Mouse (Mus musculus) heart, postnatal 36 days (tissue): Measurements from ENCODE around the gene Wdr1. TPM values are rescaled to one million over a fixed set of nuclear protein-coding genes. Genes with fewer than 3 reads are reported as not detected.
"Not testable (repeated sequence)": the region's sequence is repeated elsewhere in the genome, so short reads cannot be mapped to it uniquely, and the experiment has no call there.

Source experiments
- DNase-seq, 2 experiments: peaks; one replicate each; pipeline ENCODE4 v3.0.0; 2021 to 2022
- intact Hi-C: fragments of 180-260 bp; cut with DNase I; formaldehyde crosslinking; loops from one replicate; pipeline ENCODE4 v1.15.1; 2025
- total RNA-seq, 2 experiments: library from RNA; stranded (reverse); gene quantifications; 2 replicates each; pipeline ENCODE4 v1.2.3; 2021

The Wdr1 gene
- total RNA-seq, 2 experiments from 2014 or later, result 111 to 113 TPM

- intact Hi-C loops, result no loop called here
- DNase-seq, result no peak
Measured at GRCm38 (mm10) chr5:38500043-38500442, 63.0 kb downstream of the Wdr1 start.

DNA sequence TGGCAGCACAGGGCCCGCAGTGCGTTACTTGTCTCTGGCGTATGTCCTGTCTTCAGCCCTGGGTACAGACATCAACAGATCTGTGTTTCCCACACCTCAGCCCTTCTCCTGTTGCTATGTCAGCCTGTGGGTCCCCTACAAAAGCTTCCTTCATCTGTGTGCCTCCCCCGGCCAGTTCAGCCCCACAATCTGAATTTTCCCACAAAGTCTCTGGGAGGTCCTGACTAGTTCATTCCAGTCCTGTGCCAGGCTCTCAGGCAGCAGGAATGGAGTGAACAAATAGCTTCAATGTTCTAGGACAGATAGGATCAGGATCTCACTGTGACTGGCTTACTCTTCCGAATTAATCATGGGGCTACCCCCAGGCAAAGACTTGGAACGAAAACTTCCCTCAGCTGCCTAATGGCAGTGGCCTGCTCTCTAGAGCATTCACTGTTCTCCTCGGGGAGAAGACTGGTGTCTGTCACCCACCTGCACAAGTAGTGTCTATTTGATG, 63.7 kb downstream of the Wdr1 start:
- no peak for DNase-seq
- intact Hi-C loops, result no loop called here

DNA sequence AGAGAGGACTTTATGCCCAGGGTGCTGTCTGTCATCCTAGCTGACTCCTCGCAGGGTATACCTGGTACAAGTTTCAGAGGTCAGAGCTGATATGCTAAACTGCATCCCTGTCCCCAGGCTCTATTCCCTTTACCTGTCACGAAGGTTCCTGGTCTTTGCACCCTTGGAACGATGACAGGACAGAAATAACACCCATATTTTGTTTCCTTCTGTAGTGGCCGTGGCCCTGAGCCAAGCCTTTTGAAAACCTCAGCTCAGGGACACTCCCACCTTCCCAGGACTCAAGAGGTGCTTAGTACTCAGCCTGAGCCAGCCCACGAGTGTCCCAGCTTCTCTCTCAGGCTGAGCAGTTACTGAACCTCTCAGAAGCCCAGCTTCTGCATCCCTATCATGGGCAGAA, 64.5 kb downstream of the Wdr1 start:
- intact Hi-C loops, result no loop called here
- no peak for DNase-seq

- intact Hi-C loops, result no loop called here
Measured at GRCm38 (mm10) chr5:38496491-38497057, 66.4 kb downstream of the Wdr1 start.

GRCm38 (mm10) chr5:38493890-38494289, 69.1 kb downstream of the Wdr1 start:
- intact Hi-C loops, result no loop called here
- DNase-seq, result no peak

More at GRCm38 (mm10) chr5:38496491-38497057, 66.4 kb downstream of the Wdr1 start:
- DNase-seq, result no peak

GRCm38 (mm10) chr5:38491763-38492162, 71.3 kb downstream of the Wdr1 start:
- intact Hi-C loops, result no loop called here
- no peak for DNase-seq

DNA sequence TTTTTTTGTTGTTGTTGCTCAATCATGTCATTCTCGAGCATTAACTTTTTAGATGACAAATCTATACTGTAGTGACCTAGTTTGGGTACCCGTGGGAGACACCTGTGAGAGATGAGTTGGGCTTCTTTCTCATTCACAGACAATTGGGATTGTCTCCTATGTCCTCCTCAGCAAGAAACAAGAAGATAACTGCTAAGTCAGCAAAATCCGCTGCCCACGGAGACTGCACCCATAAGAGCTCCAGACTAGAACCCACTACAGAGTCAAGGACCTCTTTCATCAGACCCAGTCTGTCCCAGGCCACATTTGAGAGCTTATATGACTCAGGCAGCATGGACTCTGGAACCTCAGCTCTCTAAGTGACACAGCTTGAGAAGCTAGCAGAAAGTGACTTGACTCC, 73.3 kb downstream of the Wdr1 start:
- intact Hi-C loops, result no loop called here
- no peak for DNase-seq

DNA sequence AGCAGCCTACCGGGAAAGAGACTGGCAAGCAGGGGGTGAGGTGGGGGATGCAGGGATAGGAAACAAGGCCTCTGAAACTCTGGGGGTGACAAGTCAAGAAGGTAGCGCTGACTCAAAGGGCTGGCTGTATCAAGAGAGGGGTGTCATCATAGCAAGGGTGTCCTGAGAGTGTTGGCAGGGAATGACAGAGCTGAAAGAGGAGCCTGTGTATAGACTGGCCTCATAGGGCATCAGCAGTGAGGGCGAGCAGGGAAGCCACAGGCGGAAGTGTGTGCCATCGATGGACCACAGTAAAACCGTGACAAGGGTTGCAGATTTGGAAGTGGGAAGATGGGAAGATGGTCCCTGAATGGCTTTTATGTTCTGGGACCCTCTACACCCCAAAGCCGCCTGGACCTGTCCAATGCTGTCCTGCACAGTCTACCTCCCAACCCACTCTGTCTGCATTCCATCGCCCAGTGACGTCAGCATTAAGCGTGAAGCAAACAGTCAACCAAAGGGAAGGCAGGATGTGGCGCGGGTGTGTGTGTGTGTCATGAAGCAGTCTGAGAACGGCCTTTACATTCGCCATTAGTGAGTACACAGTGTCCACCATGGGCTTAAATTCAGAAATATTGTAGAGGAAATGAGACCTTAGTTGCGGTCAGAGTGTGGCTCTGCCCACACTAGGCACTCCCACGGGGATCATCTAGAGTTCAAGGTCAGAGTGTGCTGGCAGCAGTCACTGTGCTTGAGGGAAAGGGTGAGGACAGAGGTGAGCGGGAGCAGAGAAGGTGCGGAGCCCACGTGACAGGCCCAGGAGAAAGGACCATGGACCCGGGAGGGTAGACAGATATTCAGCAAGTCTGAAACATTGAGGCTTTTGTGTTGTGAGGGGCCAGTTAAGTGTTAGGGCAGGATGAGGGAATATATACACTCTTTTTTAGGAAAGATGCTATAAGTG, 74.1 kb downstream of the Wdr1 start:
- no peak for DNase-seq
- intact Hi-C loops, result no loop called here

- no peak for DNase-seq
- intact Hi-C loops, result no loop called here
Measured at GRCm38 (mm10) chr5:38488026-38488425, 75.0 kb downstream of the Wdr1 start.

DNA sequence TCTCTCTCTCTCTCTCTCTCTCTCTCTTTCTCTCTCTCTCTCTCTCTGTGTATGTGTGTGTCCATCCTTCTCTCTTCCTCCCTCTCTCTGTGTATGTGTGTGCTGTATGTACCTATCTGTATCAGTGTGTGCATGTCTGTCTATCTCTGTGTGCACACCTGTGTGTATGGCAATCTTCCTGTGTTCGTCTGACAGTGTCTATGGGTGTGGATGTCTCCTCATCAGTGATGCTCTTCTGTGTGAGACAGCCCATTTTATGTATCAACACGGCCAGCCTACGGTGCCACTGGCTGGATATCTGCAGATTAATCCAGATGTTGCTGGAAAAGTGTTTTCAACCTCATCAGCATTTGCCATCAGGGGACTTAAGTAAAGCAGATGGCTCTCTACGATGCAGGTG, 75.8 kb downstream of the Wdr1 start:
- intact Hi-C loops, result no loop called here

GRCm38 (mm10) chr5:38485946-38486345, 77.1 kb downstream of the Wdr1 start:
- DNase-seq, result no peak
- intact Hi-C loops, result no loop called here

More for the DNA sequence above, 75.8 kb downstream of the Wdr1 start:
- no peak for DNase-seq

- no peak for DNase-seq
- intact Hi-C loops, result loop anchor here (5.0 kb wide), 1 partner anchor 79 kb away; the partner anchor contains the start of gene Wdr1
Measured at GRCm38 (mm10) chr5:38483518-38484110, 79.4 kb downstream of the Wdr1 start.

DNA sequence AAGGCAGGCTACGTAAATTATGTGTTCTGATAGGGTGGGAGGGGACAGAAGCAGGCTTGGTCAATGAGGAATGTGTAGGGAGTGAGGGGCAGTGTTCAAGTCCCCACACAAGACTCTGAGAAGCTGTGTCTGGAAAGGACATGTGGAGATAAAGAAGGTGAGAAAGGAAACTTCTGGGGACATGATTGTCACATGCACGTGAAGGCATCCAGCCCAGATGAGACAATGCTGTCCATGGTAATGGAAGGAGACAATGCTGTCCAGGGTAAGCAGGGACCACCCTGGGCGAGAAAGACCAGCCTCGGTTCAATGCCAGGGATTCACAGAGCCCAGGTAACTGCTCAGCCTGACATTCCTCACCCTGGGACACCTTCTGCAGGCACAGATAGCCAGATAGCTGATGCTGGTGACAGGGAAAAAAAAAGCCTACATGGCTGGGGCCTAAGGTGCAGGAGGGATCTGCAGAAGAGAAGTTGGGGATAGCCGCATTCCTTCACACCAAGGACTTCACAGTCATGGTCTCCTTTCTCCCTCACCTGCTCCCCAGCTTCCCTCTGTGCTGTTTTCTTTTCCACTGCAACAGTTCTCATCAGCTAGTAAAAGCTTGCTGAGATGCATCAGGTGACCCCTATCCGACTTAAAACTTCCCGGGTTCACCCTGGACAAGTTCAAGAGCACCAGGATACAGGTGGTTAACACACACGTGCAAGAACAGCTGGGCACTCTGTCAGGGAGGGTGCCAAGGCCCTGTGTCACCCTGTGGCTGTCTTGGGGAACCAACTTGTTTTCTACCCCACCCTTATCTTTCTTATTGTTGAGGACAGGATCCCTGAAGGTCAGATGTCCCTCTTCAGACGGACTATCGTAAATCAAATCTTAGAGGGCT, 82.0 kb downstream of the Wdr1 start:
- intact Hi-C loops, result loop anchor here (5.0 kb wide), 1 partner anchor 81 kb away; the partner anchor contains the start of gene Wdr1
- DNase-seq, result no peak

GRCm38 (mm10) chr5:38479908-38480725, 82.9 kb downstream of the Wdr1 start:
- intact Hi-C loops, result loop anchor here (5.0 kb wide), 1 partner anchor 82 kb away; the partner anchor contains the start of gene Wdr1
- DNase-seq, result peak; percentile 55 to 62

DNA sequence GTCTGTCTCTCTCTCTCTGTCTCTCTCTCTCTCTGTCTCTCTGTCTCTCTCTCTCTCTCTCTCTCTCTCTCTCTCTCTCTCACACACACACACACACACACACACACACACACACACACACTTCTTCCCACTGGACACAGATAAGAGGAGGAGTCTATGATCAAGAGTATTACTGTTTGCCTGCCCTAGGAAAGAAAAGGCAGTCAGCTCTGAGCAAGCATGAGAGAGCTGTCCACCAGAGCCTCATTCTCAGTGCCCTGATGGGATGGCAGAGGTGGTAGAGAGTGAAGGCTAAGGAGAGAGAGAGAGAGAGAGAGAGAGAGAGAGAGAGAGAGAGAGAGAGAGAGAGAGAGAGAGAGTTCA, 83.5 kb downstream of the Wdr1 start:
- not testable (repeated sequence) for DNase-seq

GRCm38 (mm10) chr5:38479027-38479426, 84.0 kb downstream of the Wdr1 start:
- DNase-seq, result no peak
- intact Hi-C loops, result no loop called here

More for the DNA sequence above, 83.5 kb downstream of the Wdr1 start:
- intact Hi-C loops, result not testable (repeated sequence)

GRCm38 (mm10) chr5:38477731-38478445, 85.1 kb downstream of the Wdr1 start:
- intact Hi-C loops, result no loop called here
- no peak for DNase-seq

- peak; percentile 34 to 52 for DNase-seq
- intact Hi-C loops, result no loop called here
Measured at GRCm38 (mm10) chr5:38476861-38477565, 86.0 kb downstream of the Wdr1 start.
